Mouse (Mus musculus) E14TG2a.4 (cell line): ENCODE data around the gene Ddah2.

Experiments
- H3K27me3 ChIP-seq: 2 replicates; pipeline ENCODE4 v1.6.1; 2014; ENCODE audit warnings: low read length, control low read depth; ENCODE audit not compliant: insufficient read depth
- H3K36me3 ChIP-seq: 2 replicates; pipeline ENCODE4 v1.6.1; 2014; ENCODE audit warnings: low read length, control low read depth; ENCODE audit not compliant: insufficient read depth
- H3K4me1 ChIP-seq: replicated peaks from 2 replicates; pipeline ENCODE4 v1.6.1; 2014; ENCODE audit warnings: low read depth, low read length, control low read depth
- H3K4me3 ChIP-seq: replicated peaks from 2 replicates; pipeline ENCODE4 v1.5.1; 2014; ENCODE audit warnings: mild to moderate bottlenecking, low read length
- H3K9me3 ChIP-seq: 2 replicates; pipeline ENCODE4 v1.6.1; 2014; ENCODE audit warnings: low read length, control low read depth
- CTCF ChIP-seq: conservative IDR thresholded peaks from 2 replicates; pipeline ENCODE4 v1.5.1; 2014; ENCODE audit warnings: low read length
- NANOG ChIP-seq: IDR thresholded peaks from 2 replicates; pipeline ENCODE4 v1.6.1; 2014; ENCODE audit warnings: borderline replicate concordance, low read length, mixed read lengths
- POU5F1 ChIP-seq: IDR thresholded peaks from 2 replicates; pipeline ENCODE4 v1.6.1; 2014; ENCODE audit warnings: low read length, borderline replicate concordance

The Ddah2 gene

DNA sequence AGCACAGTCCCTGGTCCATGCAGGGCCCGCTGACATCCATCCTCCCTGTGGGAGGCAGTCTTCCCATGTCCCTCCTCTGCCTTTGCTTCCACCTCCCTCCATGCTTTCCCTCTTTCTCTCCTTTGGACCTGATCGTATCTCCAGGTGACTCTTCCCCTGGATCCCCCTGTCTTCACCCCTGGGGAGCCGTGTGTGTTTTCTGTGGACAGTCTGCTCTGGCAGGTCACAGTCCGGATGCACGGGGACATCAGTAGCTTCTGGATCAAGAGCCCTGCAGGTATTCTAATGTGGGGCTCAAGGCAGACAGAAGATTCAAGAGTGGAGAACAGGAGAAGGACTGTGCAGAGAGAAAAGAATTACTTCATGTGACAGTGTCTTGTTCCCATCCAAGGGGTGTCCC lies 35.6 kb upstream of the Ddah2 start:
- Histone ChIP-seq H3K9me3 (no peaks in the 10 kb centered on the region), H3K4me3 (no peak overlapping the region), H3K36me3 (no peaks in the 10 kb centered on the region), H3K4me1 (peaks cover 75% of the 10 kb centered on the region), H3K27me3 (peaks cover 22% of the 10 kb centered on the region)
- TF ChIP-seq CTCF (no peak), POU5F1 (no peak), NANOG (no peak)

GRCm38 (mm10) chr17:35023756-35024155 lies 35.1 kb upstream of the Ddah2 start:
- no peak overlapping the region for H3K4me3 ChIP-seq
- peaks cover 22% of the 10 kb centered on the region for H3K27me3 ChIP-seq
- TF ChIP-seq CTCF (no peak), NANOG (no peak), POU5F1 (no peak)
- no peaks in the 10 kb centered on the region for H3K36me3 ChIP-seq
- H3K9me3 ChIP-seq = no peaks in the 10 kb centered on the region
- H3K4me1 ChIP-seq = peaks cover 75% of the 10 kb centered on the region

DNA sequence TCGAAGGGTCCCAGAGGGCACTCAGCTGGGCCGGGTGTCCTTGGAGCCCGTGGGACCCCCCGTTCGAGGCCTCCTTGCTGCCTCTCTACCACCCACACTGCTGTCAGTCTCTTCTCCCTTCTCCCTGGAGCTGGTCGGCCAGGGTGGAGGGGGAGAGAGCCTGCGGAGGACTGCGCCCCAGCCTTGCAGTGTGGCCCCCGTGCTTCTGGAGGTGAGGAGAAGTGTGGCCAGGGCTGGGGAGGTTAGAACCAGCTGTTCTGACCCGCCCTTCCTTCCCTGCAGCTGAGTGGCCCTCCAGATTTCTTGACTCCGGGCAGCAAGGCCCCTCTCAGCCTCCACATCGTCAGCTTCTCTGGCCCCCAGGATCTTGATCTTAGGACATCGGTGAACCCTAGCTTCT lies 34.6 kb upstream of the Ddah2 start:
- H3K27me3 ChIP-seq = peaks cover 22% of the 10 kb centered on the region
- no peaks in the 10 kb centered on the region for H3K36me3 ChIP-seq
- no peak overlapping the region for H3K4me3 ChIP-seq
- no peak for TF ChIP-seq POU5F1
- no peak for TF ChIP-seq CTCF
- TF ChIP-seq NANOG = no peak
- no peaks in the 10 kb centered on the region for H3K9me3 ChIP-seq
- H3K4me1 ChIP-seq = peaks cover 77% of the 10 kb centered on the region

- no peak for TF ChIP-seq POU5F1
- no peak for TF ChIP-seq CTCF
- Histone ChIP-seq H3K4me1 (peaks cover 75% of the 10 kb centered on the region), H3K4me3 (no peak overlapping the region), H3K27me3 (peaks cover 23% of the 10 kb centered on the region), H3K9me3 (no peaks in the 10 kb centered on the region), H3K36me3 (no peaks in the 10 kb centered on the region)
Measured at GRCm38 (mm10) chr17:35024691-35025488, 33.9 kb upstream of the Ddah2 start.

DNA sequence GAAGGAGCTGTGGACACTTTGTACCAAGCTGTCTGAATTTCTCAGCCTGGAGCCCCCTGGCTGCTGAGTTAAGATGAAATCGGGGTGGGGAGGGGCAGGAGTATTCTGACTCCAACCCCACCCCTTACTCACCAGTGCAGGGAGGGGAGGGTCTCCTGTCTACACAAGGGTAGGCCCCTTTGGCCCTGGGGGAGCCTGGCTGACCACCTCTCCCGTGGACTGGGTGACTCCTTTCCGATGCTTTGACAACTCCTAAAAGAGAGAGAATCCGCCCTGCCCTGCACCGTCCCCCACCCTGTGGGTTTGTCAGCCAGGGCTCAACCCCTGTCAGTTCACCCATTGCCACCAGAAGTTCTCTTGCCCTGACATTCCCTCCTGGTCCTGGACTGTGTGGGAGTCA lies 32.6 kb upstream of the Ddah2 start:
- H3K9me3 ChIP-seq = no peaks in the 10 kb centered on the region
- H3K4me1 ChIP-seq = peaks cover 77% of the 10 kb centered on the region
- TF ChIP-seq POU5F1 (no peak), NANOG (no peak), CTCF (no peak)
- H3K4me3 ChIP-seq = peak overlapping the region; percentile 20; the same call in 1 of the 2 replicates
- H3K36me3 ChIP-seq = no peaks in the 10 kb centered on the region
- H3K27me3 ChIP-seq = peaks cover 25% of the 10 kb centered on the region

GRCm38 (mm10) chr17:35027277-35028068 lies 31.4 kb upstream of the Ddah2 start, which contains the start of gene Sapcd1:
TSS of gene Sapcd1 (minus strand) at chr17:35028016.
- no peak for TF ChIP-seq CTCF
- peak; percentile 50; the same call in 1 of the 2 replicates for TF ChIP-seq NANOG
- TF ChIP-seq POU5F1 = no peak; the same call in 1 of the 2 replicates
- Histone ChIP-seq H3K9me3 (no peaks in the 10 kb centered on the region), H3K4me3 (peak within 1 kb of the TSS; percentile 57), H3K4me1 (peaks cover 75% of the 10 kb centered on the region), H3K27me3 (peaks cover 26% of the 10 kb centered on the region), H3K36me3 (no peaks in the 10 kb centered on the region)

- TF ChIP-seq POU5F1 (no peak), NANOG (no peak), CTCF (no peak)
- Histone ChIP-seq H3K9me3 (no peaks in the 10 kb centered on the region), H3K27me3 (peaks cover 31% of the 10 kb centered on the region), H3K4me3 (no peak overlapping the region), H3K4me1 (peaks cover 70% of the 10 kb centered on the region), H3K36me3 (no peaks in the 10 kb centered on the region)
Measured at GRCm38 (mm10) chr17:35028315-35028714, 30.5 kb upstream of the Ddah2 start.

GRCm38 (mm10) chr17:35029691-35030532 lies 28.9 kb upstream of the Ddah2 start:
- TF ChIP-seq NANOG = no peak
- no peak for TF ChIP-seq CTCF
- TF ChIP-seq POU5F1 = no peak
- H3K9me3 ChIP-seq = no peaks in the 10 kb centered on the region

More at GRCm38 (mm10) chr17:35029691-35030532, 28.9 kb upstream of the Ddah2 start:
- peaks cover 69% of the 10 kb centered on the region for H3K4me1 ChIP-seq
- H3K27me3 ChIP-seq = peaks cover 19% of the 10 kb centered on the region
- no peaks in the 10 kb centered on the region for H3K36me3 ChIP-seq
- no peak overlapping the region for H3K4me3 ChIP-seq
